Mouse (Mus musculus): ENCODE results near the gene Irf8. TPM values are rescaled to one million over a fixed set of nuclear protein-coding genes. Genes with fewer than 3 reads are reported as not detected.
A peak's percentile ranks its signal among the peaks of the same experiment; 100 is the strongest.
"Not testable (repeated sequence)": the region's sequence is repeated elsewhere in the genome, so short reads cannot be mapped to it uniquely, and the experiment has no call there.

Gene Irf8
- polyA plus RNA-seq, 1 experiment: 80.9 TPM

- WGBS: 53% methylated on average over 9 of the region's 9 CpGs
- Histone ChIP-seq H3K4me3 (replicated peaks; ENCODE audit: control insufficient read depth, low read depth, low read length) (no peak overlapping the region), H3K4me1 (ENCODE audit: control insufficient read depth, insufficient read depth, low read length) (peaks cover 9% of the 10 kb centered on the region), H3K27ac (ENCODE audit: control insufficient read depth, insufficient read depth, low read depth, low read length, poor library complexity) (no peak overlapping the region)
- TF ChIP-seq POLR2A (IDR thresholded peaks at IDR 0.05; ENCODE audit: borderline replicate concordance, control insufficient read depth, low read depth, low read length) (no peak), CTCF (IDR thresholded peaks at IDR 0.05; ENCODE audit: control insufficient read depth, insufficient read depth, low read length) (peak; percentile 97)
Measured at GRCm38 (mm10) chr8:120795944-120796635, 59.9 kb downstream of the Irf8 start.

- H3K27ac ChIP-seq (ENCODE audit: control insufficient read depth, insufficient read depth, low read depth, low read length, poor library complexity): no peak overlapping the region
- WGBS: 65% methylated on average over 9 of the region's 9 CpGs
Measured at GRCm38 (mm10) chr8:120797019-120797727, 61.0 kb downstream of the Irf8 start.

GRCm38 (mm10) chr8:120800308-120800865 lies 64.2 kb downstream of the Irf8 start:
- WGBS: 11% methylated on average over 17 of the region's 17 CpGs
- Histone ChIP-seq H3K4me3 (replicated peaks; ENCODE audit: control insufficient read depth, low read depth, low read length) (no peak overlapping the region), H3K4me1 (ENCODE audit: control insufficient read depth, insufficient read depth, low read length) (peaks cover 5% of the 10 kb centered on the region), H3K27ac (ENCODE audit: control insufficient read depth, insufficient read depth, low read depth, low read length, poor library complexity) (no peak overlapping the region)
- TF ChIP-seq POLR2A (IDR thresholded peaks at IDR 0.05; ENCODE audit: borderline replicate concordance, control insufficient read depth, low read depth, low read length) (no peak), CTCF (IDR thresholded peaks at IDR 0.05; ENCODE audit: control insufficient read depth, insufficient read depth, low read length) (peak; percentile 80)

More at GRCm38 (mm10) chr8:120797019-120797727, 61.0 kb downstream of the Irf8 start:
- TF ChIP-seq CTCF (IDR thresholded peaks at IDR 0.05; ENCODE audit: control insufficient read depth, insufficient read depth, low read length): no peak
- no peak for TF ChIP-seq POLR2A (IDR thresholded peaks at IDR 0.05; ENCODE audit: borderline replicate concordance, control insufficient read depth, low read depth, low read length)
- peaks cover 9% of the 10 kb centered on the region for H3K4me1 ChIP-seq (ENCODE audit: control insufficient read depth, insufficient read depth, low read length)
- H3K4me3 ChIP-seq (replicated peaks; ENCODE audit: control insufficient read depth, low read depth, low read length): no peak overlapping the region

GRCm38 (mm10) chr8:120803661-120804375 lies 67.7 kb downstream of the Irf8 start:
- H3K4me1 ChIP-seq (ENCODE audit: control insufficient read depth, insufficient read depth, low read length); H3K4me3 ChIP-seq (replicated peaks; ENCODE audit: control insufficient read depth, low read depth, low read length); H3K27ac ChIP-seq (ENCODE audit: control insufficient read depth, insufficient read depth, low read depth, low read length, poor library complexity): not testable (repeated sequence)
- WGBS: 74% methylated on average over 6 of the region's 6 CpGs

GRCm38 (mm10) chr8:120804741-120805140 lies 68.6 kb downstream of the Irf8 start:
- Histone ChIP-seq H3K4me3 (replicated peaks; ENCODE audit: control insufficient read depth, low read depth, low read length) (no peak overlapping the region), H3K4me1 (ENCODE audit: control insufficient read depth, insufficient read depth, low read length) (no peaks in the 10 kb centered on the region; the same call in none of the 2 replicates), H3K27ac (ENCODE audit: control insufficient read depth, insufficient read depth, low read depth, low read length, poor library complexity) (no peak overlapping the region)
- WGBS: 80% methylated on average over 3 of the region's 3 CpGs
- TF ChIP-seq CTCF (IDR thresholded peaks at IDR 0.05; ENCODE audit: control insufficient read depth, insufficient read depth, low read length) (no peak), POLR2A (IDR thresholded peaks at IDR 0.05; ENCODE audit: borderline replicate concordance, control insufficient read depth, low read depth, low read length) (no peak)

Other genes with a start within 250 kb of the Irf8 start
- 14.7 and 20.0 TPM in 2 replicates for gene Gins2, start 147.1 kb upstream of the Irf8 start, polyA plus RNA-seq (2011; ENCODE audit: insufficient read depth, insufficient read length, low replicate concordance, missing spikeins)
- not detected in 2 replicates for gene 1190005I06Rik, start 88.7 kb upstream of the Irf8 start, polyA plus RNA-seq (2011; ENCODE audit: insufficient read depth, insufficient read length, low replicate concordance, missing spikeins)
- gene Gm27021, start 68.3 kb upstream of the Irf8 start, polyA plus RNA-seq (2011; ENCODE audit: insufficient read depth, insufficient read length, low replicate concordance, missing spikeins): not detected in 2 replicates
- gene Cox4i1, start 68.1 kb upstream of the Irf8 start, polyA plus RNA-seq (2011; ENCODE audit: insufficient read depth, insufficient read length, low replicate concordance, missing spikeins): 413 and 448 TPM in 2 replicates
- gene Emc8, start 67.8 kb upstream of the Irf8 start, polyA plus RNA-seq (2011; ENCODE audit: insufficient read depth, insufficient read length, low replicate concordance, missing spikeins): 28.5 and 66.3 TPM in 2 replicates